Mouse (Mus musculus) left cerebral cortex, adult 18-20 months (tissue): ENCODE data around the gene Hmgcl. TPM values are rescaled to one million over a fixed set of nuclear protein-coding genes. Genes with fewer than 3 reads are reported as not detected.
"Not testable (repeated sequence)": the region's sequence is repeated elsewhere in the genome, so short reads cannot be mapped to it uniquely, and the experiment has no call there.

Experiments
- DNase-seq, 2 experiments: peaks; one replicate each; pipeline ENCODE4 v3.0.0; 2021 to 2022; ENCODE audit warnings: low spot score in 2 of 2, mixed read lengths in 1 of 2
- total RNA-seq, 2 experiments: library from RNA; stranded (reverse); gene quantifications; 2 replicates each; pipeline ENCODE4 v1.2.3; 2021

Gene Hmgcl
- total RNA-seq, 2 experiments from 2014 or later: 36.0 to 36.7 TPM

GRCm38 (mm10) chr4:135926195-135926808 is 19.9 kb upstream of the Hmgcl start:
- no peak for DNase-seq

- no peak for DNase-seq
Observed at GRCm38 (mm10) chr4:135926861-135927260, 19.4 kb upstream of the Hmgcl start.

DNA sequence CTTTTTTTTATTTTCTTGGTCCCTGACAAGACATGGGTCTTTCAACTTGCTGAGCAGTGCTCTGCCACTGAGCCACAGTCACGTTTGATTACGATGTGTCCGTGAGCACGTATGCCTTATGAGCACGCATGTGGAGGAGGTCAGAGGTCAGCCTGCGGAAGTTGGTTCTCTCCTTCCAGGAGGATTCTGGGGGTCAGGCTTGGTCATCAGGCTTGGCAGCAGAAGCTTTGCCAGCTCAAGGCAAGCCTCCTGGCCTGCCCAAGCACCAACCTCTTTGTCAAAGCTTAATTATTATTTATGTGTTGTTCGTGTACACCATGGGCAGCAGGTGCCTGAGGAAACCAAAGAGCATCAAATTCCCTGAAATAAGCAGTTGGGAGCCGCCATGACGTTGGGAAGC is 17.9 kb upstream of the Hmgcl start:
- DNase-seq: no peak

DNA sequence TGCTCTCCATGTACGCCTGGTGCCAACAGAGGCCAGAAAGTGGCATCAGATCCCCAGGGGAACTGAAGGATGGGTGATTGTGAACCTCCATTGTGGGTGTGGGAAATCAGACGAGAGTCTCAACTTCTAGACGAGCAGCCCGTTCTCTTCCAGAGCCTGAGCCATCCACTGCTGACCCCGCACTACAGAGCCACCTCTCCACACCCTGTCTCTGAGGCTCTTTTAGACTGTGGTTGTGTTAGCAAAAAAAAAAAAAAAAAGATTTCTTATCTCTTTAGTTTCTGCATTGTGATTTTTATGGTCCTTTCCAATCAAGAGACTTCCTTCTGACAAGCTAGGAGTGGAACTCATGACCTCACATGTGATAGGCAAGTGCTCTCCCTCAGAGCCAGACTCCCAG is 16.8 kb upstream of the Hmgcl start:
- DNase-seq: no peak

GRCm38 (mm10) chr4:135929828-135930227 is 16.4 kb upstream of the Hmgcl start:
- no peak for DNase-seq

DNA sequence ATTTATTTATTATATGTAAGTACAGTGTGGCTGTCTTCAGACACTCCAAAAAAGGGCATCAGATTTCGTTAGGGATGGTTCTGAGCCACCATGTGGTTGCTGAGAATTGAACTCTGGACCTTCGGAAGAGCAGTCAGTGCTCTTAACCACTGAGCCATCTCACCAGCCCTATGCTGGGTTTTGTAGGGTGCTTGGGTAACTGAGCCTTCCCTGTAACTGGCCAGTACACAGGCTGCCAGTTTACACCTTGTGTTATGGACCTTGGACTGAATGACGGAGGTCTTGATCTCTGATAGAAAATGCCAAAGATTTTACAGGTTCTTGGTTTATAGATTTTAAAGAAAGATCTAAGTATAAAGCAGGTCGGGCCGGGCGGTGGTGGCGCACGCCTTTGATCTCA is 16.0 kb upstream of the Hmgcl start:
- DNase-seq: no peak

GRCm38 (mm10) chr4:135931832-135932231 is 14.4 kb upstream of the Hmgcl start:
- DNase-seq: no peak

DNA sequence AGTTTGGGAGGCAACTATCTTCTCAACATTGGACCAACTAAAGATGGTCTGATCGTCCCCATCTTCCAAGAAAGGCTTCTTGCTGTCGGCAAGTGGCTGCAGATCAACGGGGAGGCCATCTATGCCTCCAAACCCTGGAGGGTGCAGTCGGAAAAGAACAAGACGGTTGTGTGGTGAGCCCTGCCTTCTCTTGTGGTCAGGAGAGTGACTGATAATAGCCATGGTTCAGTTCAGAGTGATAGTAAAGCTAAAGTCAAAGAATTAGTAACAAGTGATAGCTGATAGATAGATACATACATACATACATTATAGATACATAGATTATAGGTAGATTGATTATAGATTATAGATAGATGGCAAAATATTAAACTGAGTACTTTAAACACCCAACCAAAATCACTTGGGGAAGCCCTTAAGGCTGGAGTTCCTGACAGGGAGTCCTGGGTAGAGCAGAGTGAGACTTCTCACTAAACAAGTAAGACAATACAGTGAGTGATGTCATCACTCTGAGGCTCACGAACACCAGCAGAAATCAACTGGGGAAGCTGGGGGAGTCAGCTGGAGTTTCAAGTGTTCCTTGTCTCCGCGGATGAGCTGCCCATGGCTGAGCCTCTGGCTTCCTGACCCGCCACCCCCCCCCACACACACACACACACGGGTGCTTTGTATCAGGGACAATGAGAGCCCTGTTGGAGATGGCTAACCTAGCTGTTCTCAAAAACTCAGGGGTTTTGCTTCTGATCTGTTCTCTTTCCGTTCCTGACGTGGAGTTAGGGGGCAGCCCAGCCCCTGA is 11.3 kb upstream of the Hmgcl start:
- no peak for DNase-seq

DNA sequence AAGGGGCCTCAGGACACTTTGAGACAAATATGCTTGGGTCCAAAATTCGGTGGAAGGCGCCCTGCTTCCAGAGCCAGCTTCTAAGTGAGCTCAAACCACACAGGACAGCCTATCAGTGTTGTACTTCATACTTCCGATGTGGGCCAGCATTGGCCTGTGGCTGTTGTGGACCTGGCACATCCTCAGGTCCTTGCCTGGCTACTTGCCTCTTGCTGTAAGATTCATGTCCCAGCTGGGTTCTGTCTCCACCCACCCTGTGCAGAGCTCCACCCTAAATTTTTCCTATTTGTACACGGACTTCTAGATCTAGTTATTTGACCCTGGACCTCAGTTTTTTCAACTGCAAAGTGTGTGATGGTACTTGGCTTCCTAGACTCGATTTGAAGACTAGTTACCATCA is 10.7 kb upstream of the Hmgcl start:
- no peak for DNase-seq

DNA sequence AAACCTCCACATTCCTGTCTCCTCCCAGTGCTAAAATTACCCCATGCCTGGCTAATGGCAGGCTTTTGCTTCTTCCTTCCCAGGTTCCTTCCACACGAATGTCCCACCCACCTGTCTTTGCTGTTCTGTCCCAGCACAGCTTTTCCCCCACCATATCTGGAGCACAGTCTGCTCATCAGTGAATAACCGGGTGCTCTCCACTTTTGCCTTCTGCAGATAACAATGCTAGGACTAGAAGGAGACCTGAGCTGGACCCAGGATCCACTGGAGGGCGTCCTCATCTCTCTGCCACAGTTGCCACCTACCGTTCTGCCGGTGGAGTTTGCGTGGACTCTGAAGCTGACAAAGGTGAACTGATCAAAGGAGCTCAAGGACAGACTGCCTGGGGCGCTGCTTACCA is 7.4 kb upstream of the Hmgcl start:
- DNase-seq: no peak

DNA sequence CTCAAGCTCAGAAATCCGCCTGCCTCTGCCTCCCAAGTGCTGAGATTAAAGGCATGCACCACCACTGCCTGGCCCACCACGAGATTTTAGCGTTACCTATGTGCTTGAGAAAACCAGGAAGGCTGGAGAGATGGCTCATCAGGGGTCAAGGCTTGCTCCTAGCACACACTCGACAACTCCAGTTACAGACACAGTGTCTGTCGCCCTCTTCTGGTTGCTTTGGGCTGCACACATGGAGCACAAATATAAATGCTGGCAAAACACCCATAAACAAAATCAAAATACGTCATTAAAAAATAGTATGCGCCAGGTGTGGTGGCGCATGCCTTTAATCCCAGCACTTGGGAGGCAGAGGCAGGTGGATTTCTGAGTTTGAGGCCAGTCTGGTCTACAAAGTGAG is 5.2 kb upstream of the Hmgcl start:
- not testable (repeated sequence) for DNase-seq

GRCm38 (mm10) chr4:135942193-135942592 is 4.1 kb upstream of the Hmgcl start:
- no peak for DNase-seq

DNA sequence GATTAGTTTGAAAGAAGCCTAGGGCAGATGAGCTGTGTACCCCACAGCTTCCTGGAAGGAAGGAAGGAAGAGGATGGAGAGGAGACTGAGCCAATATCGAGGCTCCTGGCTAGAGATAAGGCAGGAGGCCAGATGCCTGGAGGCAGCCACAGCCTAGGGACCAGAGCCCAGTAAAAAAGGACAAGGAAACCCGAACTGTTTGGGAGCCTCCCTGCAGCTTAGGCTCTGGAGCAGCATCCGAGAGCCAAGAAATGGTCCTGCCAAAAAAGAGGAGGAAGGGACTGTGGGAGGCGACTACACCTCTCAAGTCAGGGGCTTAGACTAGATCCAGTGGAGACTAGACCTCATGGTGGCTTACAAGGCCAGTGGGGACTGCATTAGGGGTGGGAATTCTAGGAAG is 2.9 kb upstream of the Hmgcl start:
- DNase-seq: no peak

DNA sequence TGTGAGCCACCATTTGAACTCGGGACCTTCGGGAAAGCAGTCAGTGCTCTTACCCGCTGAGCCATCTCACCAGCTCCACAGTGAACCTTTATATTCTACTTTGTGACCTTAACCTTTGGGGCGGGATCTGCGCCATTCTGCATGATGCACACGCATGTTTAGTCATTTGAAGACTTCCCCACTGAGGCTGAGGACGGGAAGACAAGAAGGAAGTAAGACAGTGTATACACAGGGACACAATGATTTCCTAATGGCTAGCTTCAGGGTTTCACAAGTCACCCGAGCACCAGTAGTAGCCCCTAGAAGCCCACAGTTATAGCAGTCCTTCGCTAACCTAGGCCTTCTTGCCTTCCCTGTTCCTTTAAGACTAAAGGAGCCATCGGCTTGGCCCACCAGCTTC is 542 bp upstream of the Hmgcl start:
- DNase-seq: no peak

DNA sequence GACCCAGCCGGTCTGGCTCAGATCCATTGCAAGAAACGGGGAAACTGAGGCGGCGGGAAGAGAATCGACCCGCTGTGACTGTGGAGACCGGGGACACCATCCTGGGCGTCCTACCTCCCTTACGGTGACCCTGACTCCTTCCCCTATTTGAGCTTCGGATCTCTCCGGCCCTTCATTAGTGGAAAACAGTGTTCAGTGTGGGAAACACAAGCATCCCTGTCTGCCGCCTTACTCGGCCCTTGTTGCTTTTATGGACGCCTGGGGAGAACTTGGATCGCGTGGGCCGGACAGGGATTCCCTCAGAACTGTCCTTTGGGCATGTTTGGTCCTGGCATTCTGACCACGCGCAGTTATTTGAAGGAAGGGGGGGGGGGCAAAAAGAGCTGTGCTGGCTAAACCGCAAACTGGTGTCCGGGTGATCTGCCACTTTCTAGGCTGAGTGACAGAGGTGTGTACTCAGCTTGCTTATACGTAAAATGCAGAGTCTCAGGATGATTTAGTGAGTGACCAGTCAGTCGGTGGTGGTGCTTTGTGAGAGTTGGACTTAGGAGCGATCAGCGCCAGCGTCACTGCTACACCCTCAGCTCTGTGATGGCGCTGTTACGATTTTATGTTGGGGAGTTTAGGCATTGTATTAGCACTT is 532 bp downstream of the Hmgcl start:
- peak in 1 of 2 experiments; percentile 27 for DNase-seq

- no peak for DNase-seq
Observed at GRCm38 (mm10) chr4:135948142-135948541, 1.9 kb downstream of the Hmgcl start.

GRCm38 (mm10) chr4:135949475-135949874 is 3.2 kb downstream of the Hmgcl start:
- no peak for DNase-seq

- DNase-seq: no peak
Observed at GRCm38 (mm10) chr4:135949911-135950310, 3.7 kb downstream of the Hmgcl start.

- no peak for DNase-seq
Observed at GRCm38 (mm10) chr4:135950365-135950764, 4.1 kb downstream of the Hmgcl start.

GRCm38 (mm10) chr4:135951505-135951904 is 5.3 kb downstream of the Hmgcl start:
- no peak for DNase-seq

- no peak for DNase-seq
Observed at GRCm38 (mm10) chr4:135953179-135953578, 6.9 kb downstream of the Hmgcl start.

DNA sequence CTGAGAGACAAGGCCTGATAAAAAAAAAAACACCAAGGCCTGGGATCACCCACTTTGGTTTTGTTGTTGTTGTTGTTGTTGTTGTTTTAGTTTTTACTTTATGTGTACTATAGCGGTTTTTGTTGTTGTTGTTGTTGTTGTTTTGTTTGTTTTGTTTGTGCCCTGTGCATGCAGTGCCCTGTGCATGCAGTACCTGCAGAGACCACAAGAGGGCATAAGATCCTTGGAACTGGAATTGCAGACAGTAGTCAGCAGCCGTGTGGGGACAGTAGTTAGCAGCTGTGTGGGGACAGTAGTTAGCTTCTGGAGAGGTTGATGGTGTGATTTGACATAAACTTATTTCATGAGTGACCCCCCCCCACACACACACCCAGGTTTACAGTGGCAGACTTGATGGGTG is 8.0 kb downstream of the Hmgcl start:
- peak; percentile 66 to 81 for DNase-seq
